Mouse (Mus musculus) neutrophil, adult 83 days (primary cell): ENCODE data around the gene Vmn1r191. TPM values are rescaled to one million over a fixed set of nuclear protein-coding genes. Genes with fewer than 3 reads are reported as not detected.

Source experiments
- total RNA-seq, 2 experiments: library from RNA; stranded (reverse); gene quantifications; one replicate each; pipeline ENCODE4 v1.2.4; 2023

The Vmn1r191 gene
- not detected for total RNA-seq

GRCm38 (mm10) chr13:22183869-22184268 is at the start of gene Vmn1r191:
Gene Vmn1r191, minus strand, starts transcription at chr13:22183969.

GRCm38 (mm10) chr13:22223060-22223459 is 39.3 kb upstream of the Vmn1r191 start, which contains the start of gene Vmn1r193:
Gene Vmn1r193, minus strand, starts transcription at chr13:22223160.

GRCm38 (mm10) chr13:22191041-22191440 is 7.3 kb upstream of the Vmn1r191 start, which contains the start of gene Vmn1r192:
Gene Vmn1r192, minus strand, starts transcription at chr13:22191141.

Other genes with a start within 250 kb of the Vmn1r191 start
- under 1 TPM; 0.35 to 0.60 TPM for gene Zfp184, start 238.9 kb downstream of the Vmn1r191 start, total RNA-seq
- not detected for gene Pom121l2, start 202.8 kb downstream of the Vmn1r191 start, total RNA-seq
- 1 to 10 TPM; 2.5 to 2.8 TPM for gene Prss16, start 174.2 kb downstream of the Vmn1r191 start, total RNA-seq
- 100 to 1,000 TPM; 501 to 521 TPM for gene Hist1h2ah, start 148.4 kb downstream of the Vmn1r191 start, total RNA-seq
- 1,000 to 10,000 TPM; 1,519 to 1,594 TPM for gene Hist1h2bk, start 148.1 kb downstream of the Vmn1r191 start, total RNA-seq
- gene Hist1h4i, start 142.6 kb downstream of the Vmn1r191 start, total RNA-seq, result 100 to 1,000 TPM; 549 to 592 TPM
- 1,000 to 10,000 TPM; 1,023 to 1,050 TPM for gene Hist1h2ag, start 141.0 kb downstream of the Vmn1r191 start, total RNA-seq
- 1,000 to 10,000 TPM; 1,049 to 1,157 TPM for gene Hist1h2bj, start 140.8 kb downstream of the Vmn1r191 start, total RNA-seq
- not detected for gene Vmn1r188, start 99.5 kb downstream of the Vmn1r191 start, total RNA-seq
- gene Vmn1r189, start 78.1 kb downstream of the Vmn1r191 start, total RNA-seq, result not detected
- gene Vmn1r192, start 7.2 kb upstream of the Vmn1r191 start, total RNA-seq, result not detected
- gene Vmn1r193, start 39.2 kb upstream of the Vmn1r191 start, total RNA-seq, result not detected
- not detected for gene Vmn1r194, start 60.2 kb upstream of the Vmn1r191 start, total RNA-seq
- not detected for gene Vmn1r195, start 86.6 kb upstream of the Vmn1r191 start, total RNA-seq
- gene Vmn1r196, start 106.0 kb upstream of the Vmn1r191 start, total RNA-seq, result not detected
- gene Vmn1r197, start 140.6 kb upstream of the Vmn1r191 start, total RNA-seq, result not detected
- not detected for gene Vmn1r198, start 166.4 kb upstream of the Vmn1r191 start, total RNA-seq
- not detected for gene Vmn1r199, start 195.8 kb upstream of the Vmn1r191 start, total RNA-seq
- not detected for gene Vmn1r200, start 206.4 kb upstream of the Vmn1r191 start, total RNA-seq